Comparison of ENCODE assay signal across 8 mouse cellular contexts in the genomic region with DNA sequence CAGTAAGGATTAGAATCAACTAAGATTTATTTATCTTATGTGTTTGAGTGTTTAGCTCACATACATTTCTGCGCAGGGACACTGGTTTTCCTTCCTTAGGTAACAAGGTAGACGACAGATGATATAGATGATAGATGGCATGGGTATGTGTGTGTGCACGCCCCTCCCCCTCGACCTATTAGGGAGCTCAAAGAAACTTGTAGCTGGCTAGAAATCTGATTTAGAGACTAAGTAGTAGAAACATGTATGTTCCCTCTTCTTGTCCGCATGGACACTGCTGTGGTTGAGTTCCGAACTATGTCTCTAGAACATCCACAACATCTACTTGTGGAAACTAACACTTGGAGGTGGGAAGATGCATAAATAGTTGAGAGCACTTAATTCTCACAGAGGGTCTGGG. TPM values are rescaled to one million over a fixed set of nuclear protein-coding genes. Genes with fewer than 3 reads are reported as not detected.
DNase-seq lines count a peak whose midpoint lies in the region; ATAC-seq and TF ChIP-seq lines count a peak whose summit lies in the region.

No protein-coding gene starts in this region.

- no peak for ATAC-seq in limb, embryonic 15.5 days (ENCODE audit: insufficient number of reproducible peaks, low FRiP score, low TSS enrichment, low read depth)

- DNase-seq in cerebellum, adult 9-10 months = peak; percentile 12
- no peak for DNase-seq in cerebellum, adult 2 months
- peak; percentile 1 for DNase-seq in thymus, adult 2 months
- no peak for DNase-seq in thymus, postnatal 0 days (ENCODE audit: low spot score)
- DNase-seq in frontal cortex, postnatal 14 days (ENCODE audit: low spot score in 2 of 2) = no peak
- DNase-seq in cerebellum, postnatal 4 days (ENCODE audit: low spot score in 2 of 2) = no peak
- DNase-seq in urinary bladder, postnatal 36 days (ENCODE audit: low spot score in 2 of 2) = no peak

- peak overlapping the region; percentile 28; the same call in 1 of the 2 replicates for H3K9ac ChIP-seq in limb, embryonic 15.5 days

- no peak for TF ChIP-seq CTCF in cerebellum, adult 2 months (IDR thresholded peaks at IDR 0.05; ENCODE audit: borderline replicate concordance, insufficient read depth, low read depth, low read length)
- TF ChIP-seq CTCF in thymus, adult 2 months (IDR thresholded peaks at IDR 0.05; ENCODE audit: borderline replicate concordance, control insufficient read depth, extremely low read depth, insufficient read depth, low read length, poor library complexity) = no peak

- H3K36me3 ChIP-seq in thymus, adult 2 months (ENCODE audit: control insufficient read depth, insufficient read depth, low read length) = no peaks in the 10 kb centered on the region
- no peaks in the 10 kb centered on the region for H3K36me3 ChIP-seq in limb, embryonic 15.5 days

- no peaks in the 10 kb centered on the region for H3K27me3 ChIP-seq in cerebellum, adult 2 months (ENCODE audit: control insufficient read depth, insufficient read depth, low read length)
- no peaks in the 10 kb centered on the region for H3K27me3 ChIP-seq in thymus, adult 2 months (ENCODE audit: control insufficient read depth, insufficient read depth, low read length)
- H3K27me3 ChIP-seq in limb, embryonic 15.5 days = no peaks in the 10 kb centered on the region

- H3K4me2 ChIP-seq in limb, embryonic 15.5 days = peak overlapping the region; percentile 47

- TF ChIP-seq POLR2A in cerebellum, adult 2 months (IDR thresholded peaks at IDR 0.05; ENCODE audit: borderline replicate concordance, insufficient read depth, low read length) = no peak
- no peak for TF ChIP-seq POLR2A in thymus, adult 2 months (IDR thresholded peaks at IDR 0.05; ENCODE audit: control insufficient read depth, extremely low read depth, insufficient read depth, low read length, poor library complexity)

- H3K9me3 ChIP-seq in limb, embryonic 15.5 days = no peaks in the 10 kb centered on the region

- H3K4me1 ChIP-seq in cerebellum, adult 2 months (ENCODE audit: control insufficient read depth, insufficient read depth, low read length) = no peaks in the 10 kb centered on the region
- H3K4me1 ChIP-seq in thymus, adult 2 months (replicated peaks; ENCODE audit: control insufficient read depth, insufficient read depth, low read length) = no peaks in the 10 kb centered on the region
- no peaks in the 10 kb centered on the region for H3K4me1 ChIP-seq in limb, embryonic 15.5 days

- no peak overlapping the region for H3K4me3 ChIP-seq in cerebellum, adult 2 months (replicated peaks; ENCODE audit: insufficient read depth, low read depth, low read length)
- peak overlapping the region; percentile 55 for H3K4me3 ChIP-seq in thymus, adult 2 months (ENCODE audit: control insufficient read depth, insufficient read depth, low read length)
- peak overlapping the region; percentile 48 for H3K4me3 ChIP-seq in limb, embryonic 15.5 days

- no peak overlapping the region for H3K27ac ChIP-seq in cerebellum, adult 2 months (ENCODE audit: insufficient read depth, low read length)
- no peak overlapping the region for H3K27ac ChIP-seq in thymus, adult 2 months (ENCODE audit: control insufficient read depth, insufficient read depth, low read length)
- H3K27ac ChIP-seq in limb, embryonic 15.5 days = no peak overlapping the region

- WGBS in cerebellum, adult 2 months = 63% methylated on average over 6 of the region's 6 CpGs
- 56% methylated on average over 6 of the region's 6 CpGs for WGBS in thymus, adult 2 months
- WGBS in limb, embryonic 15.5 days = 68% methylated on average over 6 of the region's 6 CpGs

RNA-seq across cellular contexts. Expression of gene Usp27x, which starts 46.5 kb away (rescaled TPM):
- 4.1 and 4.2 TPM in 2 replicates for polyA plus RNA-seq in cerebellum, adult 2 months (2012; rRNA removed)
- polyA plus RNA-seq in thymus, adult 2 months (2012; rRNA removed) = 0.64 and 0.73 TPM in 2 replicates
- 0.21 and 0.31 TPM in 2 replicates for polyA plus RNA-seq in thymus, postnatal 0 days (2015; fragmentation: Nextera tagmentation; extraction: Ambion mirVana)
- 0.60 and 1.1 TPM in 2 replicates for polyA plus RNA-seq in limb, embryonic 15.5 days (2015; fragmentation: Nextera tagmentation; extraction: Ambion mirVana)

Comparison
In these comparisons a context has a peak if more than half of its experiments do, and no peak if none do; other contexts are left out.
1. DNase-seq: peak in cerebellum, adult 9-10 months (single experiment) and thymus, adult 2 months (single experiment); none in cerebellum, adult 2 months (0 of 2), thymus, postnatal 0 days (single experiment), frontal cortex, postnatal 14 days (0 of 2), cerebellum, postnatal 4 days (0 of 2) and urinary bladder, postnatal 36 days (0 of 2).